Mouse (Mus musculus) small intestine, adult 2 months (tissue): Measurements from ENCODE around the gene Gm10719.
"Not testable (repeated sequence)": the region's sequence is repeated elsewhere in the genome, so short reads cannot be mapped to it uniquely, and the experiment has no call there.

Experiments used
- CTCF ChIP-seq: fragments of 200-500 bp; IDR thresholded peaks from 2 replicates; pipeline ENCODE4 v1.5.1; 2012; ENCODE audit warnings: low read depth, mild to moderate bottlenecking, control low read depth, inconsistent platforms, low read length, moderate library complexity, mixed read lengths; ENCODE audit not compliant: insufficient replicate concordance, insufficient read length; ENCODE audit errors: extremely low read depth
- POLR2A ChIP-seq: fragments of 200-500 bp; IDR thresholded peaks from 2 replicates; pipeline ENCODE4 v1.6.1; 2012; ENCODE audit warnings: low read depth, mild to moderate bottlenecking, control low read depth, inconsistent platforms, low read length, moderate library complexity

- not testable (repeated sequence) for TF ChIP-seq CTCF, POLR2A
Measured at GRCm38 (mm10) chr9:3019835-3020727, 2.9 kb downstream of the Gm10719 start.
